Mouse (Mus musculus) spleen, postnatal 10 days (tissue): ENCODE data around the gene Krtap3-1.
A peak's percentile ranks its signal among the peaks of the same experiment; 100 is the strongest.
"Not testable (repeated sequence)": the region's sequence is repeated elsewhere in the genome, so short reads cannot be mapped to it uniquely, and the experiment has no call there.

Experiments used
- DNase-seq, 2 experiments: peaks; one replicate each; pipeline ENCODE4 v3.0.0; 2021 to 2022; ENCODE audit warnings: low spot score in 2 of 2

Gene Krtap3-1

GRCm38 (mm10) chr11:99566530-99566929, at the start of gene Krtap3-1:
Gene Krtap3-1, minus strand, starts transcription at chr11:99566630.
- no peak for DNase-seq

- DNase-seq = no peak
Measured at GRCm38 (mm10) chr11:99614796-99615363, 48.5 kb upstream of the Krtap3-1 start, which contains the start of gene Krtap2-4. Gene Krtap2-4, minus strand, starts transcription at chr11:99614846.

DNA sequence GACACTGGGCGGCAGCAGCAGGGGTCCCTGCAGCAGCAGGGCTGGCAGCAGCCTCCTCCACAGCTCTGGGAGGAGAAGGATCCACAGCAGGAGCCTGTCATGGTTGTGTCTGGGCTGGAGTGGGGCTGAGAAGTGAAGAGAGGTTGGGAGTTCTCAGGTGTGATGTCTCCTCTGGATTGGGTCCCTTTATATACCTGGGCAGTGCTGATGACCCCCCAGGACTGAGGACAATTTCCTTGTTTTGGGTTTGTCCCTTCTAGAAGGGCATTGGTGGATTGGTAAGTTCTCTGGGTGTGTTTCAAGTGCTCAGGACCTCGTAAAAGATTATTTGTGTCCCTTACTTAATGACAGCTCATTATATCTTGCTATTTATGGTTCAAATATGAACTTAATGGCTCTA, 43.7 kb upstream of the Krtap3-1 start, which contains the start of gene Gm11937:
TSS of gene Gm11937 (minus strand) at position 101 of the 400 bp plus-strand sequence.
- DNase-seq = not testable (repeated sequence)

GRCm38 (mm10) chr11:99609126-99609525, 42.7 kb upstream of the Krtap3-1 start:
- DNase-seq = no peak

GRCm38 (mm10) chr11:99603208-99603607, 36.8 kb upstream of the Krtap3-1 start, which contains the start of gene Gm11938:
Gene Gm11938, minus strand, starts transcription at chr11:99603308.
- DNase-seq = not testable (repeated sequence)

DNA sequence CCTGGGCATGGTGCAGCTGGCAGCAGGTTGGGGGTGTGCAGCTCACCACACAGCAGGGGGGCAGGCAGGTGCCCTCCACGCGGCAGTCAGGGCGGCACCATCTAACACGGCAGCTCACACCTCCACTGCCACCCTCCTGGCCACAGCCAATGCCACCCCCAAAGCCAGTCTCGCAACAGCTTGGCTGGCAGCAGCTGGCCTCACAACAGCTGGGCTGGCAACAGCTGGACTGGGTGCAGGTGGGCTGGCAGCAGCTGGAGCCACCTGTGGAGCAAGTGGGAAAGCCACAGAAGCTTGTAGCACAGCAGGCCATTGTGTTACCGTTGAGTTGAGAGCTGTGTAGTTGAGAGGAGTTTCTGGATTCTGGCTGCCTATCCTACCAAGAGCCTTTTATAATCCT, 31.3 kb upstream of the Krtap3-1 start, which contains the start of gene Krtap9-3:
TSS of gene Krtap9-3 (minus strand) at position 364 of the 400 bp plus-strand sequence.
- DNase-seq = not testable (repeated sequence)

DNA sequence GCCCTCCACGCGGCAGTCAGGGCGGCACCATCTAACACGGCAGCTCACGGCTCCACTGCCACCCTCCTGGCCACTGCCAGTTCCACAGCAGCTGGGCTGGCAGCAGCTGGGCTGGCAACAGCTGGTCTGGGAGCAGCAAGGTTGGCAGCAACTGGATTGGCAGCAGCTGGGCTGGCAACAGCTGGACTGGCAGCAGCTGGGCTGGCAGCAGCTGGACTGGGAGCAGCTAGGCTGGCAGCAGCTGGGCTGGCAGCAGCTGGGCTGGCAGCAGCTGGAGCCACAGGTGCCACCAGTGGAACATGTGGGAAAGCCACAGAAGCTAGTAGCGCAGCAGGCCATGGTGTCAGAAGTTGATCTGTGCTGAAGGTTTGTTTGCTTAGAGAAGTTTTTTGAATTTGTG, 24.6 kb upstream of the Krtap3-1 start, which contains the start of gene Krtap1-3:
TSS of gene Krtap1-3 (minus strand) at position 359 of the 400 bp plus-strand sequence.
- no peak for DNase-seq

DNA sequence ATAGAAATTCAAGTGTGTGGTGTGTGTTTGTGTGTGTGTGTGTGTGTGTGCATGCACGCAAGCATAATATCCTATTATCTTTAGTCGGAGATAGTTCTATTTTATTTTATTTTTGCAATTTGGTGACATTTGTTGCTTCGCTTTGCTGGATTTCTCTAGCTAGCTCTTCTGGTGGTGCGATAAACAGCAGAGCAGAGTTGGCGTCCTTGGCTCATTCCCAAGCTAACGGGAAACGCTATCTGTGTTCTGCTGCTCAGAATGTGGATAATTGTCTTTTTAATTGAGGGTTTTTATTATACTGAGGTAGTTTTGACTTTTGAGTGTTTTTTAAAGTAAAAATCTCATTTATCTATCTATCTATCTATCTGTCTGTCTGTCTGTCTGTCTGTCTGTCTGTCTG, 18.7 kb upstream of the Krtap3-1 start:
- DNase-seq = no peak

- DNase-seq = no peak
Measured at GRCm38 (mm10) chr11:99583245-99583704, 16.8 kb upstream of the Krtap3-1 start, which contains the start of gene Krtap1-4. Gene Krtap1-4, minus strand, starts transcription at chr11:99583654.

DNA sequence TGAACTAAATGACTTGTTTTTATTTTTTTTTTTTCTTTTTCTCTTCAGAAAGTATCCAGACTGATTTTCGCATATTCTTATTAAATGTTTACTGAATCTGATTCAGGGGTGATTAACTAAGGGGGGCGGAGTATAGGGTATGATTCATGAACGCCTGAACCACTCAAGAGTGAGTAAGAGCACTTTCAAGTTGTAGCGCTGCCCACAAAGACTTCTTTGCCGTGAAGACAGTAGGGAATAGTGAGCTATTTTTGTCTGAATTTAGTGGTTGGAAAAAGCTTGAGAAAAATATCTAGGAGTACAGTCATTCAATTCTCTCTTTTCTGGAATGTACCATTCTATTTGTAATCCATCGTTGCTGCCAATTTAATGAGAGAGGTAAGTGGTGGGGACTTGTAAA, 15.1 kb upstream of the Krtap3-1 start:
- no peak for DNase-seq

GRCm38 (mm10) chr11:99581051-99581450, 14.6 kb upstream of the Krtap3-1 start:
- DNase-seq = no peak

GRCm38 (mm10) chr11:99580636-99581035, 14.2 kb upstream of the Krtap3-1 start, which contains the start of gene Krtap1-5:
Gene Krtap1-5, minus strand, starts transcription at chr11:99581016.
- no peak for DNase-seq

DNA sequence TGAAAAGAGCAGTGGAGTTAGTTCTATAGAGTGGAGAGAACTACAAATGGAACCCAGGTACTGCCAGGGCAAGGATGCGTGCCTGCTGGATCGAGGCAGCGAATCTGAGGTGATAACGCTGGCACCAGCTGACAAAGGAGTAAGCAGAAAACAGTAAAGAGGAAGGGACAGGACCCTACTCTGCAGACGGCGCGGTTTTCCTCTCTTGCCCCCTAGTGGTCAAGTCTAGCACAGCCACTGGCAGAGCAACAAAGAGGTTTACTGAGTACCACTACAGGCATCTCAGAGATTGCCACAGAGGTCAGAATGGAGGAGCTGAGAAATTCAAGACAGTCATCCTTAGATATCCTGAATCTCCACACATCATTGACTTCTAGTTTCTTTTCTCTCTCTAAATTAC, 7.7 kb upstream of the Krtap3-1 start:
- DNase-seq = peak; percentile 16 to 61

GRCm38 (mm10) chr11:99573164-99573563, 6.7 kb upstream of the Krtap3-1 start:
- no peak for DNase-seq

GRCm38 (mm10) chr11:99562580-99562979, 3.9 kb downstream of the Krtap3-1 start:
- DNase-seq = no peak

DNA sequence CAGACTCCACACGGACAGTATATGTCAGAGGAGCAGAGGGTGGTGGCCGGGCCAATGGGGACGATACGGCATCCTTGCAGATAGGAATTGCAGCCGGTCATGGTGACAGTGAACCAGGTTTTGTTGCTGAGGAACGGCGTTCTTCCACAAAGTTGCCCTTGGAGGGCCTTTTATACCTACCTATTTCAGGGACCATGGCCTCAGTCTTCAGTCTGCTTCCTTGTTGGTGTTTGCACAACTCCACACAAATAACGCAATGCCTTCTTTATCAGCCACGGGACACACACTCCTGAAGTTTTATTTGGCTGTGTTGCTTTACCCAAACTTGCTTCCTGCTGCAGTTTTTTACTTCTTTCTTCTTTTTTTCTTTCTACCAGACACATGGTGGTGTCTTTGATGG, 7.1 kb downstream of the Krtap3-1 start, which contains the start of gene Gm11939:
TSS of gene Gm11939 (minus strand) at position 101 of the 400 bp plus-strand sequence.
- no peak for DNase-seq

DNA sequence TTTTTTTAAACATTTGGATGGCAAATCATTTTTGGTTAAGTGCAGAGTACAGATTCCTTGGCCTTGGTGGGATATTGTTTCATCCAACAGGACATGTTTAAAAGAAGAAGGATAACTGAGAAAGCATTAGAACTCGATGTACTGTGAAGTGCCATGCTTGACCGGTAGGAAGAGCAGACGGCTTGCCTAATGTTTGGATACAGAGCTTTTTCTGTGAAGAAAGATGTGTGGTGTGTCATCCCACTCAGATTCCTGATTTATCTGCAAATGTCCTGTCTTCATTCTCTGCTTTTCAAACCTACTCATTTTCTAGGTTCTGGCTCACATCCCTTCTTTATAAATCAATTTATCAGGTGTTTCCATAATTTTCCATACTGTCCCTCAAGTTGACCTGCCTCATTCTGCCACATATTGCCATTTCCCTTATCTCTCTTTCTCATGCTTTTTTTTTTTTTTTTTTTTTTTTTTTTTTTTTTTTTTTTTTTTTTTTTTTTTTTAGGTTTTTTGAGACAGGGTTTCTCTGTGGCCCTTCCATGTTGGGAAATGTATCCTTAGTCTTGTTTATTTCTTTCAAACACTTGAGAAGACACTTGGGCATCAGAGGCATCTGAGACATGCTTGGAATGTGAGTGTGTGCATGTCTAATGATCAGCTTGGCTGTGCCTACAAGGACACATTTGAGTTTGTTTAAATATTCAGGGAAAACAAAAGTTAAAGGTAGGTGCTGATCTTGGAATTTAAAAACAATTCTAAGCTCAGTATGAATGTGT, 8.3 kb downstream of the Krtap3-1 start:
- no peak for DNase-seq

- no peak for DNase-seq
Measured at GRCm38 (mm10) chr11:99556753-99557152, 9.7 kb downstream of the Krtap3-1 start, which contains the start of gene Krtap3-2. Gene Krtap3-2, minus strand, starts transcription at chr11:99556853.

DNA sequence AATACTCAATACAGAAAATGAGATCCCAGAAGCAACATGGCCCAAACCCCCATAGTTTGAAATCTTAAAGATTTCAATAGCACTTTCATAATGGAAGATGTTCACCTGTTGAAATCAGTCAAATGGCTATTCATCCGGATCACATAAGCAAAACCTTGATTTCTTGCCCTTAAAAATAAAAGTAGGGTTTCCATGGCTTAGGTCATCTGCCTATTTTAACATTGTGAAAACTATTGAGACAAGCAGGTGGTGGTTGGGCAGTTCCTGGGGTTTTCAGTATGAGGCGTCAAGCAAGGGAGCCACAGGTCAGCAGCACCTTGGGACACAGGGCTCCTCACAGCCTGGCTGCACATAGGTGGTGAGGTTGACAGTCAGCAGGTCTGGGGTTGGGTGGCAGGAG, 10.2 kb downstream of the Krtap3-1 start:
- DNase-seq = no peak

DNA sequence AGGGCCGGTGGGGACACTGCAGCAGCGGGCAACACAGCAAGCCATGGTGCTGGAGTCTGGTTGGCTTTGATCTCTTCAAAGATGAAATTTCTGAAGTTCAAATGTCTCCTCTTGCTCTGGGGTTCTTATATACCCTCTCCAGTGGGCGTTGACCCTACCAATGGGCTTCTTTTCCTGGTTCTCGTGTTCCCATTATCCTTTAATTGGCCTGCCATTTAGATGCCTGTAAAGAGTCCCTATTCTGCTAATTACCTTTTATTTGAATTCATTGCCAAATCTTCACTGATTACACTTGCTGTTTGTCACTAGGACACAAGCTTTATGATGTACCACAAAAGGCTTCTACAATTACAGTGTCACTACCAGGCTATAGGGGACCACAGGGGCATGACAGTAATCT, 15.7 kb downstream of the Krtap3-1 start, which contains the start of gene Krtap3-3:
TSS of gene Krtap3-3 (minus strand) at position 101 of the 400 bp plus-strand sequence.
- DNase-seq = no peak

DNA sequence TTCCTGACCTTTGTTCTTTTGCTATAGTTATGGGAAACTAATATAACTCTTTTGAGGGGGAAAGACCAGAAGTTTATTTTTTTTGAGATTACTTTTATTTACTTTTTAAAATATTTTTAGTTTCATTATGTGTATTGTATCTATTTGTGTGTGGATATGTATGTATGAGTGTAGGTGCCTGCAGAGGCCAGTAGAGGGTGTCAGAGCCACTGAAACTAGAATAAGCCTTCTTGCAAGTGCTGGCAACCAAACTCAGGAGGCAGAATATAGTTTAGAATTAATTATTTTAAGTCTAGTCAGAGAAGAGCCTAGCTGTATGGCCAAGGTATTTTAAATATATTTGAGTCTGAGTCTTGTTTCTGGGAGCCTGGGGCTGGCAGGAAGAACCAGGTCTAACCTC, 18.5 kb downstream of the Krtap3-1 start:
- no peak for DNase-seq

DNA sequence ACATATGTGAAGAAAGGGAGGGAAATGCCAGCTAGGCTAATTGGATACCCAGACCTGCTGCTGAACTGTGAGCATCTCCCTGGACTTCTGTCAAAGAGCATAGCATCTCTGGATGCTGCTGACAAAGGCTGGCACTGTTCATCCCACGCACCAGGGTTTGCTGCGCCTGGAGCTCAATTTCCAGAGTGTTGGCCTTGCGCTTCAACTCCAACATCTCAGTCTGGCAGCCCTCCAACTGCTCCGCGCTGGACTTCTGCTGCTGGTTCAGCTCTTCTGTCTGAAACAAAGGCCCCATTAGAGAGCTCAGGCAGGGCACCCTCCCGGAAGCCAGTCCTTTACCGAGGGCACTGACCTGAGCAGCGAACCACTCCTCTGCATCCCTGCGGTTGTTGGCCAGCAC, 26.7 kb downstream of the Krtap3-1 start:
- peak in 1 of 2 experiments; percentile 16 for DNase-seq
